Mouse (Mus musculus): Measurements from ENCODE around the gene Smarcc1. TPM values are rescaled to one million over a fixed set of nuclear protein-coding genes. Genes with fewer than 3 reads are reported as not detected.

The Smarcc1 gene
- polyA plus RNA-seq, 1 experiment = 50.7 TPM

- H3K36me3 ChIP-seq (ENCODE audit: control insufficient read depth, insufficient read depth) = peaks cover 73% of the 10 kb centered on the region
- no peaks in the 10 kb centered on the region for H3K27me3 ChIP-seq (ENCODE audit: control insufficient read depth, insufficient read depth, insufficient read length)
- H3ac ChIP-seq (ENCODE audit: control insufficient read depth, insufficient read length, low read depth) = no peak overlapping the region
- no peaks in the 10 kb centered on the region for H3K79me3 ChIP-seq (ENCODE audit: low read depth)
- no peak overlapping the region for H3K4me3 ChIP-seq (ENCODE audit: insufficient read depth, poor library complexity, severe bottlenecking)
- H3K79me2 ChIP-seq (ENCODE audit: control insufficient read depth, insufficient read depth) = no peaks in the 10 kb centered on the region
- no peak for TF ChIP-seq CEBPB (IDR thresholded peaks at IDR 0.05; ENCODE audit: low read depth)
- TF ChIP-seq FOSL1 (IDR thresholded peaks at IDR 0.05; ENCODE audit: insufficient read depth, low read length, poor library complexity, severe bottlenecking) = no peak
- TF ChIP-seq USF1 (IDR thresholded peaks at IDR 0.05; ENCODE audit: low read depth) = no peak
- TF ChIP-seq CTCF (IDR thresholded peaks at IDR 0.05; ENCODE audit: control insufficient read depth, insufficient read depth, insufficient read length) = no peak
- no peak for TF ChIP-seq MAX (IDR thresholded peaks at IDR 0.05)
Measured at GRCm38 (mm10) chr9:110234962-110235361, 117.5 kb downstream of the Smarcc1 start.

DNA sequence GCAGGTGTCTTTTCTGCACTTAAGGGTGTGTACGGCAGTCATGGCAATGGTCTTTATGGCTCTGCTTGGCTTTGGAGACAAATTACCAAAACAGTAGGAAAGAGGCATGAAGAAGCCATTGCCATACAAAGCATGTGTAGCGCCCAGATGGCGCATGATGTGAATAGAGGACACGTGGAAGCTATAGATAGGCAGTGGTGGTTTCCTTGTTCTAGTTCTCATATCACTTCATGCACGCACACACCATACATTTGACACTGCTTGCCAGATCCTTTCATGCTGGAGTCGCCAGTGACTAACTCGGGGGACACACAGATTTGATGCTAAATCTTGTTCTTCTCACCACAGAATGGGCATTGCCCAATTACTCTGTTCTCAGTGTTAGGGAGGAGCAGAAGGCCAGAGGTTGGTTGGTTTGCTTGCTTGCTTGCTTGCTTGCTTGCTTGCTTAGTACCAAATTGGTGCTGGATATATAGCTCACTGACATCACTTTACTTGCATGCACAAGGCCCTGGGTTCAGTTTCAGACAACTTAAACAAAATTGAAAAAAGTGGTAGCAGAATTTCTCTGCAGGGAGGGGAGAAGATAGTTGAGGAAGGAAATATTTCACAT is 125.8 kb downstream of the Smarcc1 start, which contains the start of gene Cspg5:
Cspg5 (plus strand) TSS at position 563 of the 613 bp plus-strand sequence.
- no peak within 1 kb of the TSS for H3K4me3 ChIP-seq (ENCODE audit: insufficient read depth, poor library complexity, severe bottlenecking)
- H3K27me3 ChIP-seq (ENCODE audit: control insufficient read depth, insufficient read depth, insufficient read length) = no peaks in the 10 kb centered on the region
- no peak for TF ChIP-seq FOSL1 (IDR thresholded peaks at IDR 0.05; ENCODE audit: insufficient read depth, low read length, poor library complexity, severe bottlenecking)
- no peak for TF ChIP-seq CTCF (IDR thresholded peaks at IDR 0.05; ENCODE audit: control insufficient read depth, insufficient read depth, insufficient read length)
- TF ChIP-seq MYOD1 (IDR thresholded peaks at IDR 0.05; ENCODE audit: control insufficient read depth, insufficient read length, low read depth) = no peak
- TF ChIP-seq USF1 (IDR thresholded peaks at IDR 0.05; ENCODE audit: low read depth) = no peak
- TF ChIP-seq MAX (IDR thresholded peaks at IDR 0.05) = no peak
- no peak for TF ChIP-seq MYOG (IDR thresholded peaks at IDR 0.05; ENCODE audit: control insufficient read depth, extremely low read depth, insufficient read length)
- TF ChIP-seq CEBPB (IDR thresholded peaks at IDR 0.05; ENCODE audit: low read depth) = no peak

DNA sequence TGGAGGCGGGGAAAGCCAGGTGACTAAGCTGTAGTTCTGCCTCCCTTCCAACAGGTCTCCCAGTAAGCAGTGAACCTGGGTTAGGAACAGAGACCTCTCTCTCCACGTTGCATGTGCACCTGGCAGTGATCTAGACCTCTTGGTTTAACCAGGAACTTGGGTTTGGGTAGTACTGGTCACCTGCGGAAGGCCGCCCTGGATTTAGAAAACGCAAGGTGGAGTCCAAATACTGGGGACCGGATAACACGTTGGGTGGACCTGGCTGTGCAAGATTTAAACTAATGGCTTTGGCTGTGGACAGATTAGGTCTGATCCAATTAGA is 127.0 kb downstream of the Smarcc1 start:
- Histone ChIP-seq H3K36me3 (ENCODE audit: control insufficient read depth, insufficient read depth) (peaks cover 14% of the 10 kb centered on the region), H3K79me2 (ENCODE audit: control insufficient read depth, insufficient read depth) (no peaks in the 10 kb centered on the region), H3K27me3 (ENCODE audit: control insufficient read depth, insufficient read depth, insufficient read length) (no peaks in the 10 kb centered on the region), H3K4me3 (ENCODE audit: insufficient read depth, poor library complexity, severe bottlenecking) (no peak overlapping the region), H3ac (ENCODE audit: control insufficient read depth, insufficient read length, low read depth) (no peak overlapping the region), H3K79me3 (ENCODE audit: low read depth) (no peaks in the 10 kb centered on the region)
- no peak for TF ChIP-seq MYOG (IDR thresholded peaks at IDR 0.05; ENCODE audit: control insufficient read depth, extremely low read depth, insufficient read length)
- no peak for TF ChIP-seq FOSL1 (IDR thresholded peaks at IDR 0.05; ENCODE audit: insufficient read depth, low read length, poor library complexity, severe bottlenecking)
- no peak for TF ChIP-seq USF1 (IDR thresholded peaks at IDR 0.05; ENCODE audit: low read depth)

More for the DNA sequence above, 125.8 kb downstream of the Smarcc1 start, which contains the start of gene Cspg5:
- no peaks in the 10 kb centered on the region for H3K79me3 ChIP-seq (ENCODE audit: low read depth)
- H3ac ChIP-seq (ENCODE audit: control insufficient read depth, insufficient read length, low read depth) = no peak within 1 kb of the TSS
- peaks cover 24% of the 10 kb centered on the region for H3K36me3 ChIP-seq (ENCODE audit: control insufficient read depth, insufficient read depth)
- H3K79me2 ChIP-seq (ENCODE audit: control insufficient read depth, insufficient read depth) = no peaks in the 10 kb centered on the region

- no peaks in the 10 kb centered on the region for H3K79me3 ChIP-seq (ENCODE audit: low read depth)
- no peaks in the 10 kb centered on the region for H3K79me2 ChIP-seq (ENCODE audit: control insufficient read depth, insufficient read depth)
- H3ac ChIP-seq (ENCODE audit: control insufficient read depth, insufficient read length, low read depth) = no peak overlapping the region
- H3K27me3 ChIP-seq (ENCODE audit: control insufficient read depth, insufficient read depth, insufficient read length) = no peaks in the 10 kb centered on the region
- no peak overlapping the region for H3K4me3 ChIP-seq (ENCODE audit: insufficient read depth, poor library complexity, severe bottlenecking)
- TF ChIP-seq MYOD1 (IDR thresholded peaks at IDR 0.05; ENCODE audit: control insufficient read depth, insufficient read length, low read depth) (no peak), FOSL1 (IDR thresholded peaks at IDR 0.05; ENCODE audit: insufficient read depth, low read length, poor library complexity, severe bottlenecking) (no peak), MAX (IDR thresholded peaks at IDR 0.05) (no peak), MYOG (IDR thresholded peaks at IDR 0.05; ENCODE audit: control insufficient read depth, extremely low read depth, insufficient read length) (no peak), USF1 (IDR thresholded peaks at IDR 0.05; ENCODE audit: low read depth) (no peak), CEBPB (IDR thresholded peaks at IDR 0.05; ENCODE audit: low read depth) (no peak), CTCF (IDR thresholded peaks at IDR 0.05; ENCODE audit: control insufficient read depth, insufficient read depth, insufficient read length) (no peak)
- H3K36me3 ChIP-seq (ENCODE audit: control insufficient read depth, insufficient read depth) = peaks cover 9% of the 10 kb centered on the region
Measured at GRCm38 (mm10) chr9:110244889-110245589, 127.5 kb downstream of the Smarcc1 start.

- peaks cover 6% of the 10 kb centered on the region for H3K36me3 ChIP-seq (ENCODE audit: control insufficient read depth, insufficient read depth)
- TF ChIP-seq USF1 (IDR thresholded peaks at IDR 0.05; ENCODE audit: low read depth) (no peak), MYOG (IDR thresholded peaks at IDR 0.05; ENCODE audit: control insufficient read depth, extremely low read depth, insufficient read length) (no peak), CEBPB (IDR thresholded peaks at IDR 0.05; ENCODE audit: low read depth) (no peak), MAX (IDR thresholded peaks at IDR 0.05) (no peak), FOSL1 (IDR thresholded peaks at IDR 0.05; ENCODE audit: insufficient read depth, low read length, poor library complexity, severe bottlenecking) (no peak), MYOD1 (IDR thresholded peaks at IDR 0.05; ENCODE audit: control insufficient read depth, insufficient read length, low read depth) (no peak), CTCF (IDR thresholded peaks at IDR 0.05; ENCODE audit: control insufficient read depth, insufficient read depth, insufficient read length) (no peak)
- H3K4me3 ChIP-seq (ENCODE audit: insufficient read depth, poor library complexity, severe bottlenecking) = no peak overlapping the region
- no peaks in the 10 kb centered on the region for H3K79me2 ChIP-seq (ENCODE audit: control insufficient read depth, insufficient read depth)
- no peaks in the 10 kb centered on the region for H3K79me3 ChIP-seq (ENCODE audit: low read depth)
- H3ac ChIP-seq (ENCODE audit: control insufficient read depth, insufficient read length, low read depth) = peak overlapping the region; percentile 6
- peaks cover 2% of the 10 kb centered on the region for H3K27me3 ChIP-seq (ENCODE audit: control insufficient read depth, insufficient read depth, insufficient read length)
Measured at GRCm38 (mm10) chr9:110245590-110246320, 128.2 kb downstream of the Smarcc1 start.
